Mouse (Mus musculus): ENCODE measurements around the gene Akap7. TPM values are rescaled to one million over a fixed set of nuclear protein-coding genes. Genes with fewer than 3 reads are reported as not detected.

Gene Akap7
- polyA plus RNA-seq, 2 experiments, result 14.3 to 26.8 TPM

GRCm38 (mm10) chr10:25253006-25253405, 54.7 kb downstream of the Akap7 start:
- ATAC-seq (ENCODE audit: insufficient read depth), result peak; percentile 66; the same call in 1 of the 2 replicates
- DNase-seq (ENCODE audit: low read depth in 3 of 3, low spot score in 3 of 3), result peak in 2 of 3 experiments; percentile 28 to 41

DNA sequence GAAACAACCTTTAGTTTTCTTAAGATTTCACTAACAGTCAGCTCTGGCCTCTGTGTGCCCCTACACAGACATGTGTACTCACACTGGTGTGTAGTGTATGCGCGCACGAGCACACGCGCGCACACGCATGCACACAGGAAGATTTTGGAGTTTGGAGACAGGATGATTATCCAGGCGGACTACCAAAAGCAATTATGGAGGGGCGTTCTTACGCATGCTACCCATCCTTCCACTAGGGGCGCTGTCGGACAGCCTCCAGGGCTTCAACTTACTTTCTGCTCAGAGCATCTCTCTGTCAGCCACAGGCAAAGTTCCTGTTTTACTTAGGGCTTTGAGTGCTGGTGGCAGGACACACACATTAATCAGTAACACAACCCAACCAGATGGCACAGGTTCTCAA, 57.6 kb downstream of the Akap7 start:
- no peaks in the 10 kb centered on the region for H3K9me3 ChIP-seq (ENCODE audit: control insufficient read depth, low read length)
- ATAC-seq (ENCODE audit: insufficient read depth) (no peak), DNase-seq (ENCODE audit: low read depth in 3 of 3, low spot score in 3 of 3) (peak; percentile 57 to 59 (median 58))
- peaks cover 30% of the 10 kb centered on the region in 2 experiments for H3K4me1 ChIP-seq (replicated peaks; ENCODE audit: control insufficient read depth in 2 of 2, insufficient read depth in 2 of 2, low read length in 1 of 2)
- H3K27ac ChIP-seq, result no peak overlapping the region
- no peaks in the 10 kb centered on the region for H3K27me3 ChIP-seq (ENCODE audit: control insufficient read depth, insufficient read depth, low read length)
- peak; percentile 98 for TF ChIP-seq CTCF (IDR thresholded peaks at IDR 0.05; ENCODE audit: low read depth)
- no peak for TF ChIP-seq EP300 (IDR thresholded peaks at IDR 0.05; ENCODE audit: low read depth)
- no peak overlapping the region for H3K4me2 ChIP-seq (ENCODE audit: low read depth)
- H3K9ac ChIP-seq (replicated peaks), result no peak overlapping the region
- no peaks in the 10 kb centered on the region for H3K36me3 ChIP-seq (replicated peaks; ENCODE audit: control insufficient read depth, insufficient read depth, low read depth)
- H3K4me3 ChIP-seq (ENCODE audit: insufficient read depth in 1 of 2, low read depth in 2 of 2, low read length in 2 of 2), result no peak overlapping the region
- 43% methylated on average over 12 of the region's 12 CpGs for WGBS (ENCODE audit: insufficient replicate concordance)

More at GRCm38 (mm10) chr10:25253006-25253405, 54.7 kb downstream of the Akap7 start:
- H3K36me3 ChIP-seq (replicated peaks; ENCODE audit: control insufficient read depth, insufficient read depth, low read depth), result no peaks in the 10 kb centered on the region
- H3K4me3 ChIP-seq (ENCODE audit: insufficient read depth in 1 of 2, low read depth in 2 of 2, low read length in 2 of 2), result peak overlapping the region in 1 of 2 experiments; percentile 28; a peak in 2 of 4 replicates
- WGBS (ENCODE audit: insufficient replicate concordance), result 63% methylated on average over 4 of the region's 4 CpGs
- H3K9ac ChIP-seq (replicated peaks), result peak overlapping the region; percentile 44; the same call in 1 of the 2 replicates
- no peak for TF ChIP-seq EP300 (IDR thresholded peaks at IDR 0.05; ENCODE audit: low read depth)
- H3K4me2 ChIP-seq (ENCODE audit: low read depth), result peak overlapping the region; percentile 78
- no peaks in the 10 kb centered on the region for H3K9me3 ChIP-seq (ENCODE audit: control insufficient read depth, low read length)
- peaks cover 30 to 38% of the 10 kb centered on the region in 2 experiments for H3K4me1 ChIP-seq (replicated peaks; ENCODE audit: control insufficient read depth in 2 of 2, insufficient read depth in 2 of 2, low read length in 1 of 2)
- H3K27ac ChIP-seq, result peak overlapping the region; percentile 90
- no peaks in the 10 kb centered on the region for H3K27me3 ChIP-seq (ENCODE audit: control insufficient read depth, insufficient read depth, low read length)

DNA sequence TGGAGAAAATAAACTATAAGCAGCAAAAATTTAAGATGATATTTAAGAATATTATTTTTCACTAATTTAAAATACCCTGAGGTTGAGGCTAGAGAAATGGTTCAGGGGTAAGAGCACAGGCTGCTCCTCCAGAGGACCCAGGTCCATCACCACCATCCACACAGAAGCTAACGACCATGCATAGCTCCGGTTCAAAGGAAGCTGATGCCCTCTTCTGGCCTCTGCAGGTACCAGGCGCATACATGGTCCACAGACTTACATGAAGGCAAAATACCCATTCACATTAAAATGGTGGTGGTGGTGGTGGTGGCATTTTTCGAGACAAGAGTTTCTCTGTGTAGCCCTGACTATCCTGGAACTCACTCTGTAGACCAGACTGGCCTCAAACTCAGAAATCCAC, 61.5 kb downstream of the Akap7 start:
- ATAC-seq (ENCODE audit: insufficient read depth), result 0 out of 2 replicates have a peak, but pooled peaks have one; percentile 39
- H3K4me2 ChIP-seq (ENCODE audit: low read depth), result no peak overlapping the region
- H3K27me3 ChIP-seq (ENCODE audit: control insufficient read depth, insufficient read depth, low read length), result no peaks in the 10 kb centered on the region
- no peaks in the 10 kb centered on the region for H3K9me3 ChIP-seq (ENCODE audit: control insufficient read depth, low read length)
- no peaks in the 10 kb centered on the region for H3K36me3 ChIP-seq (replicated peaks; ENCODE audit: control insufficient read depth, insufficient read depth, low read depth)
- 53% methylated on average over 4 of the region's 4 CpGs for WGBS (ENCODE audit: insufficient replicate concordance)
- no peak for DNase-seq (ENCODE audit: low read depth in 3 of 3, low spot score in 3 of 3)
- H3K9ac ChIP-seq (replicated peaks), result no peak overlapping the region
- no peak for TF ChIP-seq EP300 (IDR thresholded peaks at IDR 0.05; ENCODE audit: low read depth)
- peak; percentile 64 for TF ChIP-seq CTCF (IDR thresholded peaks at IDR 0.05; ENCODE audit: low read depth)
- no peak overlapping the region for H3K27ac ChIP-seq
- 0 out of 4 replicates have a peak, but pooled peaks cover 0 to 1% of the 10 kb centered on the region in 2 experiments for H3K4me1 ChIP-seq (replicated peaks; ENCODE audit: control insufficient read depth in 2 of 2, insufficient read depth in 2 of 2, low read length in 1 of 2)
- H3K4me3 ChIP-seq (ENCODE audit: insufficient read depth in 1 of 2, low read depth in 2 of 2, low read length in 2 of 2), result no peak overlapping the region

- Histone ChIP-seq H3K9ac (replicated peaks) (no peak overlapping the region), H3K27ac (no peak overlapping the region), H3K9me3 (ENCODE audit: control insufficient read depth, low read length) (no peaks in the 10 kb centered on the region), H3K4me1 (replicated peaks; ENCODE audit: control insufficient read depth in 2 of 2, insufficient read depth in 2 of 2, low read length in 1 of 2) (peaks cover 0 to 2% of the 10 kb centered on the region in 2 experiments; a peak in 2 of 4 replicates), H3K4me2 (ENCODE audit: low read depth) (no peak overlapping the region), H3K4me3 (ENCODE audit: insufficient read depth in 1 of 2, low read depth in 2 of 2, low read length in 2 of 2) (no peak overlapping the region), H3K27me3 (ENCODE audit: control insufficient read depth, insufficient read depth, low read length) (no peaks in the 10 kb centered on the region), H3K36me3 (replicated peaks; ENCODE audit: control insufficient read depth, insufficient read depth, low read depth) (no peaks in the 10 kb centered on the region; the same call in 1 of the 2 replicates)
- no peak for ATAC-seq (ENCODE audit: insufficient read depth)
- WGBS (ENCODE audit: insufficient replicate concordance), result 27% methylated on average over 9 of the region's 9 CpGs
- DNase-seq (ENCODE audit: low read depth in 3 of 3, low spot score in 3 of 3), result no peak
- TF ChIP-seq CTCF (IDR thresholded peaks at IDR 0.05; ENCODE audit: low read depth) (peak; percentile 76), EP300 (IDR thresholded peaks at IDR 0.05; ENCODE audit: low read depth) (no peak)
Observed at GRCm38 (mm10) chr10:25239156-25239555, 68.5 kb downstream of the Akap7 start.

DNA sequence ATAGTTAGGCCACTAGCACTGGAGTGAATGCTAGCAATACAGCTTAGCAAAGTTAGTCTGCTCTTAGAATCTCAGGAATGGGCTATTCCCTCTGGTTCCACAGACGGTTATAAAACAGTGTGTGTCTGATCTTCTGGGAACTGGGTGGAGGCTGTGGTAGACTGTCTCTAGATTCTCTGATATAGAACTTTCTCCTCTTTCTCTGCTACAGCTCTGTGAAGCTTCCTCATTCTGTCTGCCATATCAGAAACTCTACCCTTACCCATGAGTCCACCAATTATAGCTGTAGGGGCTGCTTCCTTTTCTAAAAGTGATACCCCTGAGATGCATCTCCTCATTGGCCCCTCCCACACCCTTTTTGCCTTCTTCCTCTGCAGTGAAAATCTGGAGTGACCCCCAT, 73.6 kb downstream of the Akap7 start:
- Histone ChIP-seq H3K9ac (replicated peaks) (no peak overlapping the region), H3K9me3 (ENCODE audit: control insufficient read depth, low read length) (no peaks in the 10 kb centered on the region), H3K4me1 (replicated peaks; ENCODE audit: control insufficient read depth in 2 of 2, insufficient read depth in 2 of 2, low read length in 1 of 2) (peaks cover 0 to 2% of the 10 kb centered on the region in 2 experiments; a peak in 2 of 4 replicates), H3K27me3 (ENCODE audit: control insufficient read depth, insufficient read depth, low read length) (no peaks in the 10 kb centered on the region), H3K4me2 (ENCODE audit: low read depth) (no peak overlapping the region), H3K27ac (no peak overlapping the region), H3K4me3 (ENCODE audit: insufficient read depth in 1 of 2, low read depth in 2 of 2, low read length in 2 of 2) (no peak overlapping the region), H3K36me3 (replicated peaks; ENCODE audit: control insufficient read depth, insufficient read depth, low read depth) (no peaks in the 10 kb centered on the region; the same call in 1 of the 2 replicates)
- WGBS (ENCODE audit: insufficient replicate concordance), result 24% methylated on average over 1 of the region's 1 CpGs
- DNase-seq (ENCODE audit: low read depth in 3 of 3, low spot score in 3 of 3) (no peak), ATAC-seq (ENCODE audit: insufficient read depth) (no peak)
- no peak for TF ChIP-seq EP300 (IDR thresholded peaks at IDR 0.05; ENCODE audit: low read depth)
- no peak for TF ChIP-seq CTCF (IDR thresholded peaks at IDR 0.05; ENCODE audit: low read depth)
